Mouse (Mus musculus) lung, embryonic 14.5 days (tissue): ENCODE data around the gene Engase. TPM values are rescaled to one million over a fixed set of nuclear protein-coding genes. Genes with fewer than 3 reads are reported as not detected.

Experiments
- ATAC-seq: fragments of 200-750 bp; cut with Nextera tagmentation; 2 replicates; pipeline ENCODE4 v1.8.0; 2017; ENCODE audit warnings: mild to moderate bottlenecking, moderate TSS enrichment, moderate library complexity; ENCODE audit not compliant: insufficient read depth
- DNase-seq: peaks from one replicate; pipeline ENCODE4 v3.0.0-alpha.2; 2015
- H3K27ac ChIP-seq: fragments of 300-500 bp; sonication (generic); 2 replicates; pipeline ENCODE4 v1.5.1; 2014; ENCODE audit warnings: low read depth, mild to moderate bottlenecking, moderate library complexity
- H3K27me3 ChIP-seq: fragments of 300-500 bp; sonication (generic); 2 replicates; pipeline ENCODE4 v1.6.1; 2014; ENCODE audit warnings: low read length, control low read depth; ENCODE audit not compliant: insufficient read depth
- H3K36me3 ChIP-seq: fragments of 300-500 bp; sonication (generic); 2 replicates; pipeline ENCODE4 v1.6.1; 2014; ENCODE audit warnings: control low read depth; ENCODE audit not compliant: insufficient read depth
- H3K4me1 ChIP-seq: fragments of 300-500 bp; sonication (generic); 2 replicates; pipeline ENCODE4 v1.6.1; 2014; ENCODE audit warnings: antibody characterized with exemption, control low read depth; ENCODE audit not compliant: insufficient read depth
- H3K4me2 ChIP-seq: fragments of 300-500 bp; sonication (generic); 2 replicates; pipeline ENCODE4 v1.6.1; 2014; ENCODE audit warnings: mild to moderate bottlenecking
- H3K4me3 ChIP-seq: fragments of 300-500 bp; sonication (generic); 2 replicates; pipeline ENCODE4 v1.5.1; 2014; ENCODE audit warnings: low read depth, low read length
- H3K9ac ChIP-seq: fragments of 300-500 bp; sonication (generic); 2 replicates; pipeline ENCODE4 v1.6.1; 2014
- H3K9me3 ChIP-seq: fragments of 300-500 bp; sonication (generic); 2 replicates; pipeline ENCODE4 v1.6.1; 2016; ENCODE audit warnings: low read depth, low read length, control low read depth
- CTCF ChIP-seq: IDR thresholded peaks from 2 replicates; pipeline ENCODE4 v1.5.1; 2016; ENCODE audit warnings: antibody characterized with exemption, low read depth
- WGBS: fragments of 180-500 bp; shearing (Covaris S2); extraction: QIAGEN DNeasy Blood & Tissue Kit; methylation state at CpG from one replicate; pipeline ENCODE4 v1.1.7; 2014; 5-methylcytosine and 5-hydroxymethylcytosine counted together
- polyA plus RNA-seq: library from polyadenylated mRNA; unstranded; fragments of >200 nt; fragmentation: Nextera tagmentation; extraction: Ambion mirVana; gene quantifications from 2 replicates; pipeline ENCODE4 v1.2.1, GENCODE M21; 2014

Gene Engase
- 7.0 and 10.5 TPM in 2 replicates for polyA plus RNA-seq

GRCm38 (mm10) chr11:118476396-118477373, at the start of gene Engase:
TSS of gene Engase (plus strand) at chr11:118476829.
- no peaks in the 10 kb centered on the region for H3K9me3 ChIP-seq
- H3K4me3 ChIP-seq: peak within 1 kb of the TSS; percentile 74
- peak within 1 kb of the TSS; percentile 36; the same call in 1 of the 2 replicates for H3K27ac ChIP-seq
- DNase-seq: peak; percentile 97
- peaks cover 10% of the 10 kb centered on the region; the same call in 1 of the 2 replicates for H3K36me3 ChIP-seq
- peaks cover 2% of the 10 kb centered on the region; the same call in 1 of the 2 replicates for H3K4me1 ChIP-seq
- peak within 1 kb of the TSS; percentile 66 for H3K9ac ChIP-seq
- TF ChIP-seq CTCF: no peak
- ATAC-seq: peak; percentile 100
- H3K4me2 ChIP-seq: peak within 1 kb of the TSS; percentile 94
- H3K27me3 ChIP-seq: no peaks in the 10 kb centered on the region
- WGBS: under 1% methylated on average over 57 of the region's 57 CpGs

- no peak overlapping the region; the same call in 1 of the 2 replicates for H3K27ac ChIP-seq
- no peak overlapping the region for H3K9ac ChIP-seq
- H3K9me3 ChIP-seq: no peaks in the 10 kb centered on the region
- no peak overlapping the region for H3K4me3 ChIP-seq
- WGBS: 25% methylated on average over 3 of the region's 3 CpGs
- no peak for TF ChIP-seq CTCF
- no peaks in the 10 kb centered on the region for H3K36me3 ChIP-seq
- DNase-seq (no peak), ATAC-seq (no peak)
- H3K4me2 ChIP-seq: peak overlapping the region; percentile 65; the same call in 1 of the 2 replicates
- H3K27me3 ChIP-seq: no peaks in the 10 kb centered on the region
- H3K4me1 ChIP-seq: peaks cover 32% of the 10 kb centered on the region
Measured at GRCm38 (mm10) chr11:118427266-118427779, 49.3 kb upstream of the Engase start.

- DNase-seq: peak; percentile 80
- H3K36me3 ChIP-seq: no peaks in the 10 kb centered on the region
- 0 out of 2 replicates have a peak, but pooled peaks have one; percentile 6 for TF ChIP-seq CTCF
- no peaks in the 10 kb centered on the region for H3K9me3 ChIP-seq
- H3K27ac ChIP-seq: peak within 1 kb of the TSS; percentile 73
- peak within 1 kb of the TSS; percentile 65 for H3K4me2 ChIP-seq
- ATAC-seq: peak; percentile 47
- H3K27me3 ChIP-seq: no peaks in the 10 kb centered on the region
- H3K9ac ChIP-seq: peak within 1 kb of the TSS; percentile 39; the same call in 1 of the 2 replicates
- WGBS: under 1% methylated on average over 8 of the region's 8 CpGs
- H3K4me1 ChIP-seq: peaks cover 32% of the 10 kb centered on the region
- H3K4me3 ChIP-seq: peak within 1 kb of the TSS; percentile 34
Measured at GRCm38 (mm10) chr11:118427986-118428385, 48.6 kb upstream of the Engase start, which contains the start of gene C1qtnf1. TSS of gene C1qtnf1 (plus strand) at chr11:118428203.

GRCm38 (mm10) chr11:118428460-118428868, 48.2 kb upstream of the Engase start:
- Histone ChIP-seq H3K27ac (peak overlapping the region; percentile 73), H3K9ac (peak overlapping the region; percentile 39; the same call in 1 of the 2 replicates), H3K27me3 (no peaks in the 10 kb centered on the region), H3K4me1 (peaks cover 35% of the 10 kb centered on the region), H3K36me3 (no peaks in the 10 kb centered on the region), H3K9me3 (no peaks in the 10 kb centered on the region), H3K4me3 (peak overlapping the region; percentile 34), H3K4me2 (peak overlapping the region; percentile 65)
- ATAC-seq: peak; percentile 54; the same call in 1 of the 2 replicates
- 7% methylated on average over 11 of the region's 11 CpGs for WGBS
- DNase-seq: peak; percentile 58
- no peak for TF ChIP-seq CTCF

- peaks cover 33% of the 10 kb centered on the region for H3K4me1 ChIP-seq
- peak overlapping the region; percentile 73 for H3K27ac ChIP-seq
- TF ChIP-seq CTCF: no peak
- H3K9ac ChIP-seq: peak overlapping the region; percentile 39; the same call in 1 of the 2 replicates
- peak overlapping the region; percentile 65 for H3K4me2 ChIP-seq
- DNase-seq (peak; percentile 47), ATAC-seq (0 out of 2 replicates have a peak, but pooled peaks have one; percentile 8)
- H3K4me3 ChIP-seq: peak overlapping the region; percentile 34
- H3K27me3 ChIP-seq: no peaks in the 10 kb centered on the region
- no peaks in the 10 kb centered on the region for H3K36me3 ChIP-seq
- WGBS: 30% methylated on average over 8 of the region's 8 CpGs
- H3K9me3 ChIP-seq: no peaks in the 10 kb centered on the region
Measured at GRCm38 (mm10) chr11:118428944-118429709, 47.5 kb upstream of the Engase start.

- DNase-seq: no peak
- Histone ChIP-seq H3K27me3 (no peaks in the 10 kb centered on the region), H3K4me2 (peak overlapping the region; percentile 65; the same call in 1 of the 2 replicates), H3K9me3 (no peaks in the 10 kb centered on the region), H3K4me3 (no peak overlapping the region), H3K4me1 (peaks cover 28% of the 10 kb centered on the region), H3K9ac (0 out of 2 replicates have a peak overlapping the region, but pooled peaks have one; percentile 13), H3K27ac (0 out of 2 replicates have a peak overlapping the region, but pooled peaks have one; percentile 19), H3K36me3 (no peaks in the 10 kb centered on the region)
- 11% methylated on average over 4 of the region's 4 CpGs for WGBS
- ATAC-seq: no peak
- TF ChIP-seq CTCF: no peak
Measured at GRCm38 (mm10) chr11:118430291-118430885, 46.2 kb upstream of the Engase start.
